Mouse (Mus musculus) megakaryocyte, embryonic 14.5 days (primary cell): ENCODE measurements around the gene Slc20a1. TPM values are rescaled to one million over a fixed set of nuclear protein-coding genes. Genes with fewer than 3 reads are reported as not detected.

ENCODE experiments used
- H3K27me3 ChIP-seq: replicated peaks from 2 replicates; pipeline ENCODE3; 2012; ENCODE audit warnings: inconsistent platforms
- H3K36me3 ChIP-seq: replicated peaks from 2 replicates; pipeline ENCODE3; 2012; ENCODE audit warnings: low read length, inconsistent platforms, mixed read lengths
- H3K4me1 ChIP-seq: 2 replicates; pipeline ENCODE4 v1.6.1; 2012; ENCODE audit warnings: inconsistent platforms
- H3K4me3 ChIP-seq: replicated peaks from 2 replicates; pipeline ENCODE3; 2012; ENCODE audit warnings: moderate library complexity, mild to moderate bottlenecking, inconsistent platforms
- H3K9me3 ChIP-seq: 2 replicates; pipeline ENCODE4 v1.6.1; 2012; ENCODE audit warnings: inconsistent platforms
- FLI1 ChIP-seq: IDR thresholded peaks from 2 replicates; pipeline ENCODE4 v1.6.1; 2012; ENCODE audit warnings: low read length, inconsistent platforms, mixed read lengths
- GATA1 ChIP-seq: IDR thresholded peaks from 3 replicates; pipeline ENCODE4 v1.6.1; 2012; ENCODE audit warnings: mixed read lengths, low read length, inconsistent platforms, borderline replicate concordance
- polyA plus RNA-seq: library from polyadenylated mRNA; stranded (reverse); fragments of >175 nt; gene quantifications from 2 replicates; pipeline ENCODE4 v1.2.3, GENCODE M21; 2012; ENCODE audit warnings: low replicate concordance; ENCODE audit not compliant: insufficient read depth

The Slc20a1 gene
- polyA plus RNA-seq, 1 experiment, result 76.5 TPM

DNA sequence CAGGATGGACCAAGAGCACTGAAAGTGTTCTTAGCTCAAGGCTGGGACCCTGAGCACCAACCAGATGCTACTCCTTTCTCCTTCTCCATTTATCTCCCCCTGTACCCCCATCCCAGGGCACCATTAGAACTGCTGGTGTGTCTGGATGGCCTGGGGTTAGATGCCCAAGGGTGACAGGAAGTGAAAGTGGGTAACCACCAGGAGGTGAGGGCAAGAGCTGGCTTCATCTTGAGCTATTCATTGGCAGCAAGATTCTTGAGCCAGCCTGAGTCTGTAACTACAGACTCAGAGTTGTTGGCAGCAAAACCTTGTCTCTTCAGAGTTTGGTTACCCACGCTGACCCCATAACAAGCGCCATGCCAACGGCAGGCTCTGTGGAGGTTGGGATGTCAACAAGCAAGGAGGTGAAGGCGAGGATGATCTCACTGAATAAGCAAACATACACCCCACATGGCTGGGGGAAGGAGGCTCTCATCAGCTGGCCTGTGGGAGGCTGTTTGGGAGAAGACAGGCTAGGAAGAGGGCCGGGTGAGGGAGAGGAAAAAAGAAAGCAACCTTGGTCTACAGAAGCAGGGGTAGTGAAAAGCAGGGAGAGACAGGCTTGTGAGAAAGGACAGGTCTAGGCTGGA, 12.2 kb upstream of the Slc20a1 start:
- peaks cover 66% of the 10 kb centered on the region for H3K36me3 ChIP-seq
- peaks cover 86% of the 10 kb centered on the region for H3K4me1 ChIP-seq
- H3K9me3 ChIP-seq, result peaks cover 5% of the 10 kb centered on the region; the same call in 1 of the 2 replicates
- peak overlapping the region; percentile 80 for H3K4me3 ChIP-seq
- no peaks in the 10 kb centered on the region for H3K27me3 ChIP-seq
- TF ChIP-seq GATA1 (no peak), FLI1 (no peak)

- no peak for TF ChIP-seq FLI1
- no peak for TF ChIP-seq GATA1
- no peaks in the 10 kb centered on the region for H3K27me3 ChIP-seq
- peaks cover 5% of the 10 kb centered on the region; the same call in 1 of the 2 replicates for H3K9me3 ChIP-seq
- peaks cover 71% of the 10 kb centered on the region for H3K36me3 ChIP-seq
- peak overlapping the region; percentile 75 for H3K4me3 ChIP-seq
- H3K4me1 ChIP-seq, result peaks cover 90% of the 10 kb centered on the region
Measured at GRCm38 (mm10) chr2:129192392-129193150, 6.0 kb upstream of the Slc20a1 start.

DNA sequence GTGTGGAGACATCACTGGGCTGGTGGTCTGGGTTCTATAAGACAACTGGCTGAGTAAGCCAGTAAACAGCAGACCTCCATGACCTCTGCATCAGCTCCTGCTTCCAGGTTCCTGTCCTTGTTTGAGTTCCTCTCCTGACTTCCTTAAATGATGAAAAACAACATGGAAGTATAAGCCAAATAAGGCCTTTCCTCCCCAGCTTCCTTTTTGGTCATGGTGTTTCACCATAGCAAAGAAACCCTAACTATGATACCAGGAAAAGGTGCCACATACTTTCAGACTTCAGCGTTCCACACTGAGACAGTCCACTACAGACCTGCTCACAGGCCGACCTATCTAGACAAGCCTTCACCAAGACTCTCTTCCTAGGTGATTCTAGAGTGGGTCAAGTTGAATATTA, 2.2 kb upstream of the Slc20a1 start:
- Histone ChIP-seq H3K36me3 (peaks cover 55% of the 10 kb centered on the region), H3K4me1 (peaks cover 85% of the 10 kb centered on the region), H3K27me3 (no peaks in the 10 kb centered on the region), H3K9me3 (no peaks in the 10 kb centered on the region), H3K4me3 (peak overlapping the region; percentile 46)
- TF ChIP-seq GATA1 (no peak), FLI1 (no peak)

GRCm38 (mm10) chr2:129197197-129197596, 1.4 kb upstream of the Slc20a1 start:
- Histone ChIP-seq H3K4me1 (peaks cover 85% of the 10 kb centered on the region), H3K27me3 (no peaks in the 10 kb centered on the region), H3K36me3 (peaks cover 56% of the 10 kb centered on the region), H3K4me3 (peak overlapping the region; percentile 99), H3K9me3 (no peaks in the 10 kb centered on the region)
- TF ChIP-seq FLI1, result no peak
- TF ChIP-seq GATA1, result no peak

DNA sequence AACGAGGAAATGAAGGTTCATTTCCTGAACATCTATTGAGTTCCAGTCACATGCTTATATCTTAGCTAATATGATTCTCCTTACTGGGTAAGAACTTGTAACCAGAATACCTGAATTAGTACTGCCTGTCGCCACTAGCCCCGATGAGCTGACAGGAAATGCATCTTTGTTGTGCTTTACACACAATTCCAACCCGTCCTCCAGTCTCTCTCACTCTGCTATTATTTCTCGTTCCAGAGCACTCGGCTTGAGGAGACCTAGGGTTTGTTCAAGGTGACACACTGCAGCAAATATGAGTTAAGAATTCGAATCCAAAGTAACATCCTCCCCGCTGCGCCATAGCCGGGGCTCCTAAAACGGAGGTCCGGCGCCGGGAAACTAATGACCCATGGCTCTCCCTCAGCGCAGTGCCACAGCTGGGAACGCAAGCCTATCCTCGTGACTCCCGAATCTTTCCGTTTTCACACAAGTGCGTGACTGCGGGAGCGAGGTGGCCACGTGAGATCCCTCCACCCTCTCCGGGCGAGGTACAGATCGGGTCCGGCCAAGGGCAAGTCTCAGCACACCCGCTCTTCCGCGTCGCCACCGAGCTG, 625 bp upstream of the Slc20a1 start:
- no peaks in the 10 kb centered on the region for H3K9me3 ChIP-seq
- H3K4me3 ChIP-seq, result peak overlapping the region; percentile 99
- peaks cover 56% of the 10 kb centered on the region for H3K36me3 ChIP-seq
- TF ChIP-seq FLI1, result no peak
- no peak for TF ChIP-seq GATA1
- peaks cover 85% of the 10 kb centered on the region for H3K4me1 ChIP-seq
- no peaks in the 10 kb centered on the region for H3K27me3 ChIP-seq

GRCm38 (mm10) chr2:129199328-129200085, 943 bp downstream of the Slc20a1 start:
- H3K27me3 ChIP-seq, result no peaks in the 10 kb centered on the region
- H3K9me3 ChIP-seq, result no peaks in the 10 kb centered on the region
- H3K36me3 ChIP-seq, result peaks cover 67% of the 10 kb centered on the region
- peak overlapping the region; percentile 99 for H3K4me3 ChIP-seq
- TF ChIP-seq GATA1 (no peak), FLI1 (no peak)
- peaks cover 85% of the 10 kb centered on the region for H3K4me1 ChIP-seq

DNA sequence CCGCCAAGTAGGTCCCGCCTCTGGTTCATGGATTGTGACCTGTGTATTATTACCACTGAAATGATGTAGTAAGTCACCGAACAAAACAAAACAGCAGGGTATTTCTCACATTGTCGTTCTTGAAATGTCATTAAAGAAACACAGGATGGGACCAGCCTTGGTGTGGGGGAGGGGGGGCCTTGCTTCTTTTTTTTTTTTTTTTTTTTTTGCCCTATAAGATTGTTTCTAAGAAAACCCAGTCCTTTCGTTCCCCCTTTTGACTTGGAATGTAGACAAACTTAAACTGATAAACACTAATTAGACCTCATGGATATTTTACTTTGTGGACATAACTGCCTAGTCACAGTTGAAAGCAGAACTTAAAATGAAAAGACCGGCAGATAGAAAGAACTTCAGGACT, 6.4 kb downstream of the Slc20a1 start:
- peaks cover 100% of the 10 kb centered on the region for H3K36me3 ChIP-seq
- no peaks in the 10 kb centered on the region for H3K27me3 ChIP-seq
- no peaks in the 10 kb centered on the region for H3K9me3 ChIP-seq
- TF ChIP-seq FLI1 (no peak), GATA1 (no peak)
- peaks cover 100% of the 10 kb centered on the region for H3K4me1 ChIP-seq
- H3K4me3 ChIP-seq, result peak overlapping the region; percentile 31

- Histone ChIP-seq H3K9me3 (no peaks in the 10 kb centered on the region), H3K27me3 (no peaks in the 10 kb centered on the region), H3K36me3 (peaks cover 100% of the 10 kb centered on the region), H3K4me1 (peaks cover 95% of the 10 kb centered on the region), H3K4me3 (peak overlapping the region; percentile 42)
- no peak for TF ChIP-seq FLI1
- no peak for TF ChIP-seq GATA1
Measured at GRCm38 (mm10) chr2:129206824-129207223, 8.3 kb downstream of the Slc20a1 start.

GRCm38 (mm10) chr2:129208181-129208746, 9.7 kb downstream of the Slc20a1 start:
- H3K36me3 ChIP-seq, result peaks cover 100% of the 10 kb centered on the region
- peak overlapping the region; percentile 57 for H3K4me3 ChIP-seq
- H3K4me1 ChIP-seq, result peaks cover 95% of the 10 kb centered on the region
- H3K9me3 ChIP-seq, result no peaks in the 10 kb centered on the region
- no peaks in the 10 kb centered on the region for H3K27me3 ChIP-seq
- TF ChIP-seq GATA1 (no peak), FLI1 (no peak)
